Mouse (Mus musculus): ENCODE data around the gene Neurog1. TPM values are rescaled to one million over a fixed set of nuclear protein-coding genes. Genes with fewer than 3 reads are reported as not detected.

The Neurog1 gene
- total RNA-seq, 2 experiments from 2014 or later = not detected

DNA sequence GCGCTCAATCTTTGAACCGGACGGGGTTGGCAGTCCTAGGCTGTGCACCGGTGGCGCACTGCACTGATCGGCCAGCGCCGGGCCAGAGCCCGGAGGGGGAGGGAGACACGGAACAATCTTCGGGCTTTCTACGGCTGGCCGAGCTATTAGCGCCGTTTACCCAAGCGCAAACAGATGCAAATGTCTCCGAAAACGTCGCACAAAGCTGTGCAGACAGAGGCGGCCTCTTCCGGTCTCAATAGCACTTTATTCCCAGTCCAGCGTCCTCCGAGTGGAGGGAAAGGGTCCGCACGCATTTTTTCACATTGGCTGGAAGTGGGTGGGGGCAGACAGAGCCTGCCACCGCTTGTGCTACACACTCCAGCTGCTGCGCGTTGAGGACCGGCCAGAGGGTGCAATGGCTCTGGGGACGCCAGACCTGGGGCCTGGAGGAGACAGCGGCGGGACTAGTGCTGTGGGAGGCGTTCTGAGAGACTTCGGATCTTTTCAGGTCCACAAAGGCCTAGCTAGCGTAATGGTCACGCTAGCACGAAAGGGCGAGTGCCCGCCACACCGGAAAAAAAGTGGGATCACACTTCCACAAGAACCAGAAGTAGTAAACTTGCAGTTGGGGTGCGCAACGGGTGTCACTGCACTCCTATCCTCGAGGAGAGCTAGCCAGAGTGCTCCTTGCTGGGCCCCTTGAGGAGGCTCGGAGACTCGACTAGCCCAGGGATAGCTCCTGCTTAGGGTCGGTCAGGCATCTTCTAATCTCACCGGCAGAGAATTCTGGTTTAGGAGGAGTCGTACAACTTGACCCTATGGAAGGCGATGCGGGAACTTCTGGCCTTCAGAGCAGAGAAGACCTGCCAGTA lies 29.7 kb downstream of the Neurog1 start:
- no peak for DNase-seq
- intact Hi-C loops (cut with DNase I) = no loop called here

DNA sequence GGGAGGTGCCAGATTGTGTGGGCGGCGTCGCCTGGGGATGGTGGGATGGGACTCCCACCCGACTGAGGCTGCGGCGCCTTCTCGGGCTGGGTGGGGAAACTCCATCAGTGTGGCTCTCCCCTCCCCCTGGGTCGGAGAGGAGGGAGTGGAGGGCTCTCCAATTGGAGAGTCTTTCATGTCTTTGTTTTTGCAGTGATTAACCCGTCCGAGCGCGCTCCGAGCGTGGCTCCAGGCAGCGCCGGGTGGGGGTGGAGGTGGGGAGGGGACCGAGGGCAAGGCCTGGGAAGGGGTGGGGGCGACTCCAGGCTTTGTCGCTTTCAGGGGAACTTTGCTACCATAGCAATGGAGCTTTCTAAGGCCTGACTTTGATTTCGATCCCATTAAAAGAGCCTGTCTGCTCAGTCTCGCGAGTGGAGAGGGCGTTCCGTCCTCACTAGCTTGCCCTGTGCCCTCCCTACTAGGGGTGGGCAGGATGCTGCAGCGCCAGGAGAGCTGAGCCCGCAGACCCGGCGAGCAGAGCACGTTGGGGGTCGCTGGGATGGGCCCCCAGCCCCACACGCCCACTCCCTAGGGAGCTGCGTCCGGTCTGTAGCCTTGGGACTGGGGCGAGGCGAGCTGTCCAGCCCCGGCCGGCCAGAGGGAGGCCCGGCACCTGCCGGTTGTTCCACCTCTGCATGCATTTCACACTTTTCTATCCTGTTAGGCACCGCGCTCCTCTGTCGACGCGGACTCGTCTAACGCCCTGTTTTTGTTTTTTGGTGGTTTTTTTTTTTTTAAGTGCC lies 30.6 kb downstream of the Neurog1 start:
- intact Hi-C loops (cut with DNase I) = no loop called here
- DNase-seq = no peak

DNA sequence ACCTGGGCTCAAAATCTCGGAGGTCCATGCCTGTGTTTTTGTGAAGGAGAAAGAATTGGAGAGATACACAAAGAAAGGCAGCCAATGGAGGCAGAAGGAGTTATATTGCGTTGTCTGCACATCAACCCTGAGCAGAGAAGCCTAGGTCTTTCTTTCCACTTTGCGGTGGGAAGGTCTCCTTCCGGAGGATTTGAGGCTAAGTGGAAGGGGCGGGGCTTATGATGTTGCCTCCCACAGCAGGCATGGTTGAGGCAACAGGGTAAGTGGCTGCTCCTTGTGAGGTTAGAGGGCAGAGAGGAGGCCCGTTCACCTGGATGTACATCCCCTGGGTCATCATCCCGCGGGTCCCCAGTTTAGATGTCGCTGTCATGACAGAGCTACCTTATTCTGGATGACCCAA lies 32.7 kb downstream of the Neurog1 start:
- intact Hi-C loops (cut with DNase I) = no loop called here
- DNase-seq = no peak

DNA sequence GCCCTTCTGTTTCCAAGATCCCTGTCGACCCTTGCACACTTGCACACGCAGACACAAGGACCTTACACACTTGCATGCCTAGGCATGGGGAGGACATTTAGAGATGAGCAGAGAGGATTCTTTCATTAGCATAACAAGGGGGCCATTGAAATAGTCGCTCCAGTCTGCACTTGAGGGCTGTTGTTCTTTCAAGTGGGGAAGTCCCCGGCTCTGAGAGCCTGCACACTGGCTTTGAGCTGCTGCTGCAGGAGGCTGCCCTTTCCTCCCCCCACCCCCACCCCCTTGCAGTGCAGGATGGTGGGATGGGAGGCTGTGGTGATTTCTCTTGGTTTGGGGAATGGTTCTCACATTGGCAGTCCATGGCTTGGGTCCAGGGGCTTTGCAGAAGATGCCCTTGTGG lies 35.9 kb downstream of the Neurog1 start:
- no peak for DNase-seq
- intact Hi-C loops (cut with DNase I) = no loop called here

DNA sequence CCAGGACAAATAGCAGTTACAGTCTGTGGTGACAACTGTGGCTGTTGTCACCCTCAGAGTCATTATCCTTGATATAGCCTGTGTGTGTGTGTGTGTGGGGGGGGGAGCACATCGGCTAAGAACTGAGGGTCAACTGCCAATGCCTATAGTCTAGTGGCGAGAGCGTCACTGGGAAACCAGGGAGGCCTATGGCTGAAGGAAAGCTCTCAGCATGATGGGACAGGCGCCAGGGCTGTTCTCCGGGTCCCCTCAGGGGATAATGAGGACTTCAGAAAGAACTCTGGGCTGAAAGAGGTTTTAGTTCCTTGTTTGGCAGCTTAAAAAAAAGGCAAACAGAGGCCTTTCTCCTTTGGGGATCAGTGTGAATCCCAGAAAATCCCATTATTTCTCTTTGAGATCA lies 37.3 kb downstream of the Neurog1 start:
- DNase-seq = no peak
- intact Hi-C loops (cut with DNase I) = no loop called here

DNA sequence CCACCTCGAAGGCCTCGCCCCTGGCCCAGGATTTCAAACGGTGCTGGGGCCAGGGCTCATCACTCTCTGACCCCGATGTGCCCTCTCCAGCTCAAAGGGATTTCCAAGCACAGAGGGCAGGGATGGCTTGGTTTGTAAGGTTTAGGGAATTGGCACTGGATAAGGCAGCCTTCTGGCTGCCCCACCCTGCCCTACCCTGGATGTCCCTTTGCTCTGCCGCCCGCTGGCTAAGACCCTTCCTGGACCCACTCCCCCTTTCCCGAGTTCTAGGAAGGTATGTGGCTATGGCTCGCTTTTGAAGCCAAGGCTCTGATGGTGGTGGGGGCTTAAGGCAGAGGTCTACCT lies 42.9 kb downstream of the Neurog1 start:
- no peak for DNase-seq
- intact Hi-C loops (cut with DNase I) = no loop called here

DNA sequence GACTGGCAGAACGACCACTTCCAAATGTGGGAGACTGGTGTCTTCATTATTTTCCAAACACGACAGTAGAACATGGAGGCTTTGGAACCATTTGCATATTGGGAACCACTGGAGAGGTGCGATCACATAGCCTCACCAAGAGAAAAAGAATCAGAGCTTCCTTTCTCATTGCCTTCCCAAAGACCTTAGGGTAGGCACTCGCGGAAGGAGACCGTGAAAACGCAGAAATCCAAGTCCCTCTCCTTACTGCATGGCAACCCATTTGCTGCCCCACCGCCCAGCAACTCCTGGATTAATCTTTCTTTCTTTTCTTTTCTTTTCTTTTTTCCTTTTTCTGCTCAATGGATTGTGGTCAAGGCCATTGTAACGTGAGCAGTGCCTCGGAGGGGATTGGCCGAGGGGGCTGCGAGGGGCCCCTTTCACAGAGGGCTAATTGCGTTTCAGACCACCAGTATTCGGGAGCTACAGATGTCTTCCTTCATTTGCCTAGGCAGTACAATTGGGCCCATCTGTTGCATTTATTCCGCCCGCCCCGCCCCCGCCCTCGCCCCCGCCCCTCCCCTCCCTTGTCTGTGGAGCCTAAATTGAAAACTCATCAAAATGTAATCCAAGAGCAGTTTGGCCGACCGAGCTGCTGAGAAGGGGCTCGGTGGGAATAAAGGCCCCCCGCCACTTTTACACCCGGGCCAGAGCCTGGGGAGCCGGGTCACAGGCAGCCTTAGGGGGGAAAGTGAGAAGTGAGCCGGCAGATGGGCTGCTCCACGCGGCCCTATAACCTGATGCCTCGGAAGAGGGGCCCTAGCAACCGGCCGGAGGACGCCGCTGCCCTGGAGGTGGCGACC lies 43.5 kb downstream of the Neurog1 start:
- intact Hi-C loops (cut with DNase I) = no loop called here
- DNase-seq = no peak

Other genes with a start within 250 kb of the Neurog1 start
- 10 to 100 TPM; 57.5 to 69.3 TPM for gene H2afy, start 115.8 kb downstream of the Neurog1 start, total RNA-seq (2021)
- under 1 TPM; 0.18 to 0.35 TPM for gene Tifab, start 73.3 kb downstream of the Neurog1 start, total RNA-seq (2021)
- gene Cxcl14, start 44.4 kb upstream of the Neurog1 start, total RNA-seq (2021) = 10 to 100 TPM; 43.4 to 63.2 TPM
- not detected for gene Gm3045, start 174.4 kb upstream of the Neurog1 start, total RNA-seq (2021)
- under 1 TPM in 1 of 2 experiments, not detected in 1; 0.10 TPM for gene Slc25a48, start 186.2 kb upstream of the Neurog1 start, total RNA-seq (2021)
- not detected for gene Il9, start 230.1 kb upstream of the Neurog1 start, total RNA-seq (2021)

Measured in gastrocnemius, postnatal 36 days (tissue).